In the genomic region with DNA sequence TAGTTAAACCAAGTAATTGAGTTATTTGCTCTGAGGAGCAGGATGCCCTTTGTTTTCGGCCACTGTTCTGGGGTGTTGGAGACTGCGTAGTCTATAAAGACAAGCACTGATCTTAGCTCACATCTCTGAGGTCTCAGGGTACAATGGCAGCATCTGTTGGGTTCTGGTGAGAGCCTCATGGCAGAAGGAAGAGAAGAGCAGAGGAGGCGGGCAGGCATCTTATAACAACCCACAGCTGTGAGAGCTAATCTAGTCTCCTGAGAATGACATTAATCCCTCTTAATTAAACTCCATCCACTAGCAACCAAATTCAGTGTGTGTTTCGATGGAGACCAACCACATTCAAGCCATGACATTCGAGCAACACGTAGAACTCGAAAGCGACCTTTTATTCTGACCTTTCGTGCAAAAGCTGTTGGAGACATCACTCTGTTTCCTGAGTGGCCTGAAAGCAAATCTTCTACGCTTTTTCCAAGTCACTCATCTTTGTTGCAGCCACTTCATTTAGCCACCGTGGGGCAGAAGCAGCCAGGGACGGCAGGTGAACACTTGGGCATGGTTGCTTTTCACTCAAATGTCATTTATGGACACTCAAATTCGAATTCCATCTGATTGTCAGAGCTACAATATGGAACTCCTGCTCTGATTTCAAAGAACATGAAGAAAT, we compare ENCODE assay signal across 13 mouse cellular contexts.
DNase-seq lines count a peak whose midpoint lies in the region; ATAC-seq and TF ChIP-seq lines count a peak whose summit lies in the region.
"Had no signal": no experiment of that assay in that cellular context is flagged by ENCODE, and none has a peak within 500 bp of the region (broad histone marks: within the 10 kb centered on the region; RNA-seq: fewer than 3 reads in every experiment).

No protein-coding gene starts in this region.

- no peaks in the 10 kb centered on the region for H3K9me3 ChIP-seq in forebrain, embryonic 13.5 days (replicated peaks)
- no peaks in the 10 kb centered on the region for H3K9me3 ChIP-seq in forebrain, embryonic 16.5 days (ENCODE audit: control insufficient read depth, low read length)
- H3K9me3 ChIP-seq in kidney, embryonic 16.5 days (ENCODE audit: low read length): no peaks in the 10 kb centered on the region
- H3K9me3 ChIP-seq in stomach, postnatal 0 days (ENCODE audit: control insufficient read depth, low read length): no peaks in the 10 kb centered on the region
- H3K9me3 ChIP-seq: limb, embryonic 12.5 days; neural tube, embryonic 15.5 days had no signal

- no peaks in the 10 kb centered on the region for H3K36me3 ChIP-seq in forebrain, embryonic 13.5 days (ENCODE audit: poor library complexity, severe bottlenecking)
- no peaks in the 10 kb centered on the region for H3K36me3 ChIP-seq in forebrain, embryonic 16.5 days (ENCODE audit: control insufficient read depth, insufficient read depth)
- H3K36me3 ChIP-seq in kidney, embryonic 16.5 days (ENCODE audit: insufficient read depth, low read length): no peaks in the 10 kb centered on the region
- no peaks in the 10 kb centered on the region for H3K36me3 ChIP-seq in stomach, postnatal 0 days (ENCODE audit: control insufficient read depth, insufficient read depth, low read length)
- H3K36me3 ChIP-seq: limb, embryonic 12.5 days; neural tube, embryonic 15.5 days had no signal

- H3K27me3 ChIP-seq in forebrain, embryonic 13.5 days: no peaks in the 10 kb centered on the region
- H3K27me3 ChIP-seq in forebrain, embryonic 16.5 days (replicated peaks; ENCODE audit: control insufficient read depth, insufficient read depth, low read length): no peaks in the 10 kb centered on the region
- H3K27me3 ChIP-seq in kidney, embryonic 16.5 days (ENCODE audit: insufficient read depth, low read length): no peaks in the 10 kb centered on the region
- H3K27me3 ChIP-seq in stomach, postnatal 0 days (ENCODE audit: control insufficient read depth, insufficient read depth, low read length): no peaks in the 10 kb centered on the region
- H3K27me3 ChIP-seq: limb, embryonic 12.5 days; neural tube, embryonic 15.5 days had no signal

- H3K9ac ChIP-seq in forebrain, embryonic 13.5 days: no peak overlapping the region
- no peak overlapping the region for H3K9ac ChIP-seq in forebrain, embryonic 16.5 days (replicated peaks; ENCODE audit: low read depth, low read length)
- H3K9ac ChIP-seq in kidney, embryonic 16.5 days (replicated peaks; ENCODE audit: low read length): no peak overlapping the region
- H3K9ac ChIP-seq in stomach, postnatal 0 days (ENCODE audit: low read length): no peak overlapping the region
- H3K9ac ChIP-seq: limb, embryonic 12.5 days; neural tube, embryonic 15.5 days had no signal

- H3K4me1 ChIP-seq in forebrain, embryonic 13.5 days: peaks cover 32% of the 10 kb centered on the region
- H3K4me1 ChIP-seq in forebrain, embryonic 16.5 days (replicated peaks; ENCODE audit: control insufficient read depth, insufficient read depth, low read length): peaks cover 11% of the 10 kb centered on the region
- peaks cover 15% of the 10 kb centered on the region for H3K4me1 ChIP-seq in kidney, embryonic 16.5 days (ENCODE audit: insufficient read depth, low read length)
- 0 out of 2 replicates have a peak, but pooled peaks cover 2% of the 10 kb centered on the region for H3K4me1 ChIP-seq in stomach, postnatal 0 days (replicated peaks; ENCODE audit: control insufficient read depth, insufficient read depth)
- H3K4me1 ChIP-seq: limb, embryonic 12.5 days had no signal

- WGBS in forebrain, embryonic 13.5 days: 50% methylated on average over 13 of the region's 13 CpGs
- 49% methylated on average over 13 of the region's 13 CpGs for WGBS in forebrain, embryonic 16.5 days
- 78% methylated on average over 13 of the region's 13 CpGs for WGBS in kidney, embryonic 16.5 days
- WGBS in stomach, postnatal 0 days: 84% methylated on average over 13 of the region's 13 CpGs

- TF ChIP-seq CTCF in stomach, postnatal 0 days (IDR thresholded peaks at IDR 0.05; ENCODE audit: low read depth): peak; percentile 44

- no peak; the same call in 1 of the 2 replicates for ATAC-seq in forebrain, embryonic 13.5 days
- ATAC-seq in forebrain, embryonic 16.5 days: no peak
- no peak for ATAC-seq in kidney, embryonic 16.5 days (ENCODE audit: low FRiP score, low TSS enrichment)
- ATAC-seq in stomach, postnatal 0 days (ENCODE audit: low FRiP score, low TSS enrichment): no peak

- no peak overlapping the region for H3K4me3 ChIP-seq in forebrain, embryonic 13.5 days
- no peak overlapping the region for H3K4me3 ChIP-seq in forebrain, embryonic 16.5 days (replicated peaks; ENCODE audit: low read length)
- H3K4me3 ChIP-seq in kidney, embryonic 16.5 days (ENCODE audit: low read length): no peak overlapping the region
- H3K4me3 ChIP-seq in stomach, postnatal 0 days (ENCODE audit: low read depth, low read length): no peak overlapping the region
- H3K4me3 ChIP-seq: limb, embryonic 12.5 days; neural tube, embryonic 15.5 days had no signal

- TF ChIP-seq EP300 in stomach, postnatal 0 days (optimal IDR thresholded peaks at IDR 0.05): no peak

- peak overlapping the region; percentile 20; the same call in 1 of the 2 replicates for H3K27ac ChIP-seq in forebrain, embryonic 13.5 days
- H3K27ac ChIP-seq in forebrain, embryonic 16.5 days (ENCODE audit: low read length): no peak overlapping the region
- peak overlapping the region; percentile 25; the same call in 1 of the 2 replicates for H3K27ac ChIP-seq in kidney, embryonic 16.5 days (ENCODE audit: low read length)
- H3K27ac ChIP-seq in stomach, postnatal 0 days (replicated peaks): no peak overlapping the region
- H3K27ac ChIP-seq: limb, embryonic 12.5 days; neural tube, embryonic 15.5 days had no signal

- no peak for DNase-seq in kidney, adult 18-20 months
- peak; percentile 1 for DNase-seq in urinary bladder, postnatal 14 days (ENCODE audit: low spot score)
- no peak for DNase-seq in urinary bladder, adult 2 months (ENCODE audit: low spot score)
- DNase-seq in stomach, postnatal 0 days (ENCODE audit: low spot score): no peak
- no peak for DNase-seq in frontal cortex, postnatal 25 days (ENCODE audit: low spot score in 2 of 2)
- DNase-seq: kidney, adult 9 months; layer of hippocampus, postnatal 36 days; thymus, postnatal 14 days had no signal

- H3K4me2 ChIP-seq in forebrain, embryonic 13.5 days: no peak overlapping the region
- H3K4me2 ChIP-seq in forebrain, embryonic 16.5 days (ENCODE audit: low read length): no peak overlapping the region
- H3K4me2 ChIP-seq in kidney, embryonic 16.5 days (replicated peaks; ENCODE audit: low read depth, low read length): no peak overlapping the region
- H3K4me2 ChIP-seq in stomach, postnatal 0 days (replicated peaks; ENCODE audit: low read depth): no peak overlapping the region
- H3K4me2 ChIP-seq: limb, embryonic 12.5 days; neural tube, embryonic 15.5 days had no signal

Comparison
In these comparisons a context has a peak if more than half of its experiments do, and no peak if none do; other contexts are left out.
1. H3K27ac ChIP-seq: peak in forebrain, embryonic 13.5 days (single experiment) and kidney, embryonic 16.5 days (single experiment); none in forebrain, embryonic 16.5 days (single experiment) and stomach, postnatal 0 days (single experiment).